Mouse (Mus musculus): ENCODE measurements around the gene Adgrb2.

Adgrb2 gene

DNA sequence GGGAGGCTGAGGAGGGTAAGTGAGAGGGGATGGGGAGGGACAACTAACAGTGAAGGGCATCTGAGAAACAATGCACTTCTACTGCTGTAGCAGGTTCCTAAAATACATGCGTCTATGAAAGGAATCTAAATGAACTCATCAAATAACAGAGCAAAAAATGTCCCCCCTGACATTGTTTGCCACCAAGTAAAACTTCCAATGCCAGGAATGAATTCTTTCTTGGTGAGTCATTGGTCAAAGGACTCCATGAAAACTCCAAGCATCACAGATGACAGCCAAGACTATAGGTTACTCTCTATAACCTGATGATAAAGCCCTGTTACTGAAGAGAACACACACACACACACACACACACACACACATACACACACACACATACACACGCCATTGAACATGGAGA lies 46.5 kb downstream of the Adgrb2 start:
- no peak for DNase-seq (ENCODE audit: low read depth, low spot score)

DNA sequence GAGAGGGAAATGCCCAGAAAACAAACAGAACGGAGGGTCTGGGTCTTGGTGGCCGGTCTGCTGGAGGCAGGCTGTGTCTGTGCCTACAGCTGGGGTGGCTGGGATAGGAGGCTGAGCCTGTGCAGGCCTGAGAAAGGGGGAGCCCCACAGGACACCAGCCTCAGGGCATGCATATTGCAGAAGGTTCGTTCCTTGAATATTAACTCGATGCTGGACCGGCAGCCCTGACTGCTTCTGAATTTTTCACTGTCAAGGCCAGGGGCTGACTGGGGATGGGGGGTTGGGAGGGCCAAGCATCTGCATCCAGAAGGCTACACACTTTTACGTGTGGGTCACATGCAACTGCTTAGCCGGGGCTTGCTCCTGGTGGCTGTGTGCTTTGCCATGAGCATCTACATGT lies 48.8 kb downstream of the Adgrb2 start:
- DNase-seq (ENCODE audit: low read depth, low spot score): no peak

DNA sequence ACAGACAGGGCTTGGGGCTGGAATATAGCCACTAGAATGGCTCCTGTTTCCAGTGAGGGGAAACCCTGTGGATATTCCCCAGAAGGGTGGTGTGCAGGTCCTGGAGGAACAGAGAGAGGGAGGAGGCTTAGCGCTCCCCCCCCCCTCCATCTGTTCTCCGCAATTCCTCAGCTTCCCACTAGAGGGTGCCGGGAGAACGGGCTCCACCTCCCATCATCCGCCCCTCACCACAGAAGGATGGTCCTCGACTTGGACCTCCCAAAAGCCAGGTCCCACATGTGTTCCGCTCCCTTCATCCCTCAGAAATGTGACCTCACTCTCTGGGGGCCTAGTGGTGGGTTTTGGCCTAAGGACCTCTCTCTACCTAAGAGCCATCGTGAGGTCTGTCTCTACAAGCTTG lies 51.4 kb downstream of the Adgrb2 start:
- DNase-seq (ENCODE audit: low read depth, low spot score): peak; percentile 48

GRCm38 (mm10) chr4:130036573-130037401 lies 52.1 kb downstream of the Adgrb2 start:
- DNase-seq (ENCODE audit: low read depth, low spot score): peak; percentile 33

DNA sequence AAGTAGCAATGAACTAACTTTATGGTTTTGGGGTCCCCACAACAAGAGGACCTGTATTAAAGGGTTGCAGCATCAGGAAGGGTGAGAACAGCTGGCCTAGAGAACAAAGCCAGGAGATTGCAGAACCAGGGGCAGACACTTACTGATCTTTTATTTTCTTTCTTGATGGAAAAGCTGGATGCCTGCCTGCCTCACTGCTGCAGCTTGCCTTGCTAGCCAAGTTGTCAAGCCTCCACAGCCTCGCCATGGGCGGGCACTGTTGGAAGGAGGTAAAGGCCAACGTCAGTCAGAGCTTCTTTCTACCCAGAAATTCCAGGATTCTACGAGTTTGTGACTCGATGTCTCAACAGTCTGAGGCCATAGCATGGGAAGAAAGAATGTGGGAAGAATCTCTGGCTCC lies 54.7 kb downstream of the Adgrb2 start:
- no peak for DNase-seq (ENCODE audit: low read depth, low spot score)

- no peak for DNase-seq (ENCODE audit: low read depth, low spot score)
Measured at GRCm38 (mm10) chr4:130041076-130041475, 56.4 kb downstream of the Adgrb2 start.

GRCm38 (mm10) chr4:130044211-130044610 lies 59.5 kb downstream of the Adgrb2 start:
- DNase-seq (ENCODE audit: low read depth, low spot score): no peak

DNA sequence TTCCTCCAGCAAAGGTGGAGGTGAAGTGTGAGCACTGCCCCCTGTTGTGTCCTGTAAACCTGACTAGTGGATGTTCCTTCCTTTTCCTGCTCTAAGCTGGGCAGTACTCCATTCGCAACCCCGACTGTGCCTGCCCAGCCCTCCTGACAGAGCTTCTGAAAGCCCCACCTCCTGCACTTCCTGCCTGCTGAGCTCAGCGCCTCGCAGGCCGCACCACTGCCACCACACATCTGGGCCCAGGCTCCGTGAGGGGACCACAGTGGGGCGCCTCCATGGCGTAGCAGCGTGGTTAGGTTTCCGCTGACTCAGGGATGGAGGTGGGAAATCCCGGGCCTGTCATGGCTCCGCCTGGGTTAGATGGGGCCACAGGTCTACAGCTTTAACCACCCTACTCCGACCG lies 60.9 kb downstream of the Adgrb2 start:
- peak; percentile 42 for DNase-seq (ENCODE audit: low read depth, low spot score)

DNA sequence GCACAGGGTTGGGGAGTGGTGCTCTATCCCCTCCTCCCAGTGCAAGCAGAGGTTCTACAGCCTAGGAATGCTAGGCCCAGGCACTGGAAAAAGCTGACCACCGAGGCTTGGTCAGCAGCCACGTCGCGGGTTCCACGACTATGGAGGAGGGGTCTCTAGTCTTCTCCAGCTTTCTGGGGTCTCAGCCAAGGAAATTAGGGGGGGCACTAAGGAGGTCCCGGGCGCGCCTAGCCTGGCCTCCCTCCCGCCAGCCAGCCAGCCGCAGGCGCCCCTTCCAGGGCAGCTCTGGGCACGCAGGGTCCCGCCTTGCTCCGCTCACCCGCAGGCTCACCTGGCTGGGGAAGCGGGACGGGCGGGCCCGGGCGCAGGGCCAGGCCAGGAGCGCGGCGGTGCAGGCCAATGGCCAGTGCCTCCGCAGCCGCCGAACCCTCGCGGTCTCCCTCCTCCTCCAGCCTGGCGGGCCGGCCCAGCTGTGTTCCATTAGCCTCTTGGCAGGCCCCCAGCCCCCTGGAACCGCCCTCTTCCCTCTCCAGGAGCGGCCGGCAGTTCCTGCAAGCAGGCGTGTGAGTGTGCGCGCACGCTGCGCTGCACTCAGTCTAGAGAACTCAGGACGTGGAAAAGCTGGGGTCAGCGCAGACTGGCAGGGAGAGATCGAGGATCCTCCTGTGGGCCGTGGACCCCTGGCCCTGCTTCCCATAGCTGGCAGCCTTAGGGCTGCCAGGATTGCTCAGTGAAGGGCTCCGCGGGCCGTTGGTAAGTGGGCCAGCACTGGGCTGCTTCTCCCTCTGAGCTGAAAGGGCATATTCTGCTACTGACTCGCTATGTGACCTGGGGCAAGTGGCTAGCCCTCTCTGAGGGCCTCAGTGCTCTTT lies 62.9 kb downstream of the Adgrb2 start, which contains the start of gene Col16a1:
Gene Col16a1 (plus strand): TSS at position 510 of the 872 bp plus-strand sequence.
- peak; percentile 74 for DNase-seq (ENCODE audit: low read depth, low spot score)

GRCm38 (mm10) chr4:130048203-130048479 lies 63.5 kb downstream of the Adgrb2 start:
- DNase-seq (ENCODE audit: low read depth, low spot score): peak; percentile 34

GRCm38 (mm10) chr4:130050056-130050824 lies 65.6 kb downstream of the Adgrb2 start:
- DNase-seq (ENCODE audit: low read depth, low spot score): no peak

DNA sequence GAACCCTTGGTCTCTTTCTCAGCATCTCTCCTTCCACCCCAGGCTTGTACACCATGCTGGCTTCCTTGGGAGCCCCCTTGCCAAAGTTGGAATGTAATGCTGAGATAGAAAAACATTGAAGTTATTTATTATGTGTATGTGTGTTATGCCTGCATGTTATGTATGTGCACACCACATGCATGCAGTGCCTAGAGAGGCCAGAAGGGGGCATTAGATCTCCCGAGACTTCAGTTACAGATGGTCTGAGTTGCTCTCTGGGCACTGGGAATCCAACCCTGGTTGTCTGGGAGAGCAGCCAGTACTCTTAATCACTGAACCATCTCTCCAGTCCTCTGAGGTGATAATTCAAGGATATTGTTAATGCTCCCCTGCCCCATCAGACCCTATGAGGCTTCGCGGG lies 67.6 kb downstream of the Adgrb2 start:
- peak; percentile 67 for DNase-seq (ENCODE audit: low read depth, low spot score)

DNA sequence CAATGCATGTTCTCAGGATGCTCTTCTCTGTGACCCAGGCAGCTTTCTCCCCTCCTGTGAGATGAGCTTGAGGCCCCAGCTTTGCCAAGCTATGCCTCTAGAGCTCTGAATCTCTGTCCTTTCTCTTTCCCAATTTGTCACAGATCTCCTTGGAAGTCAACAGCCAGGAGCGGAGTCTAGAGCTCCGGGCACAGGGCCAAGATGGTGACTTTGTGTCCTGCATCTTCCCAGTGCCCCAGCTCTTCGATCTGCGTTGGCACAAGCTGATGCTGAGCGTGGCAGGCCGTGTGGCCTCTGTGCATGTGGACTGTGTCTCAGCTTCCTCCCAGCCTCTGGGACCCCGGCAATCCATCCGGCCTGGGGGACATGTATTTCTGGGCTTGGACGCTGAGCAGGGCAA lies 68.4 kb downstream of the Adgrb2 start:
- DNase-seq (ENCODE audit: low read depth, low spot score): no peak

GRCm38 (mm10) chr4:130054727-130055126 lies 70.1 kb downstream of the Adgrb2 start:
- no peak for DNase-seq (ENCODE audit: low read depth, low spot score)

GRCm38 (mm10) chr4:130055160-130056010 lies 70.7 kb downstream of the Adgrb2 start:
- peak; percentile 17 for DNase-seq (ENCODE audit: low read depth, low spot score)

GRCm38 (mm10) chr4:130056011-130056322 lies 71.3 kb downstream of the Adgrb2 start:
- no peak for DNase-seq (ENCODE audit: low read depth, low spot score)

DNA sequence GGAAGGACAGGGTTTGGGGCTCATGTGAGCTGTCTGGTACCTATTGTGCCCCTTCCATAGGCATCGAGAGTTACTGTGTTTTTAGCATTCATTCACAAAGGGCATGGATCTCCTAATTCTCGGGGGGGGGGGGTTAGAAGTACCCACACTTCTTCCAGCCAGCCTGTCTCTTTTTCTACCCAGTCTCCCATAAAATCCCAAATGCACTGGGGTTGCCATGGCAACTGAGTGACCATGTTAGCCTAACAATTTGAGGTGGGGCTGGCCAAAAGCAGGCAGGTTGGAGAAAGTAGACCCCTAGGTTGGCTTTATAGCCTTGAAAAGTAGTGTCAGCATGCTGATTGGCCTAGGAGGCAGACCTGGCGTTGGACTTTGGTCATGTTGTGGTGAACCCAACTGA lies 71.8 kb downstream of the Adgrb2 start:
- DNase-seq (ENCODE audit: low read depth, low spot score): peak; percentile 32

DNA sequence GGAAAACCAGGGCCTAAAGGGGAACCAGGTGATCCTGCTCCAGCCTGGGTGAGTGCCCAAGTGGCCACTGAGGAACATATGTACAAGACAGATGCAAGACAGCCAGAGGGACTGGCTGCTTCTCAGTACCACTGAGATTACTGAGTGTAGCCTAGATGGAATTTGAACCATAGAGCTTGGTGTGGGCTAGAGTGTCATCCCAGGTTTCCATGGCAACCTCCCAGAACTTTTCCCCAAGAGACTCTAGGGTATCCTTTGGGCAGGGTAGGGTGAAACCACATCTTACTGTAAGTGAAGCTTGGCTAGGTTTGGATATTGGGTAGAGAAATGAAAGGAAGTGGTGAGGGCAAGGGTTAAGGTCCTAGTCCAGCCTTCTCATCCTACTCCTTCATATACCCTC lies 76.3 kb downstream of the Adgrb2 start:
- DNase-seq (ENCODE audit: low read depth, low spot score): peak; percentile 50

DNA sequence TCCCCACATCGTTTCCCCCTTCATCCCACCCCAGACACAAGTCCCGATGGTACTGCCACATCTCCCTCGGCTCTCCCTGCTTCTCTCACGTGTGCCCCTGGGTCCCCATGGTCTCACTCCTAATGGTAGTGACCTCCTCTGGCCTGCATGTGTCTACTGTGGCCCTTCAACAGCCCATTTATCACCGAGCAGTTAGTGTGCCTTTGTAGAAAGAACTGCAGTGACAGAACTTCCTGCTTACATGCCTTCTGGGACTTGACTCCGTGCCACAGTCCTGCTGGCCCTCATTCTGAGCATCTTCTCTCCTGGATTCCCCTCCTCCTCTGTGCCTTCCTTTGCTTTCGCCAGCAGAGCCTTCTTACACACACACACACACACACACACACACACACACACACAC lies 78.5 kb downstream of the Adgrb2 start:
- no peak for DNase-seq (ENCODE audit: low read depth, low spot score)

DNA sequence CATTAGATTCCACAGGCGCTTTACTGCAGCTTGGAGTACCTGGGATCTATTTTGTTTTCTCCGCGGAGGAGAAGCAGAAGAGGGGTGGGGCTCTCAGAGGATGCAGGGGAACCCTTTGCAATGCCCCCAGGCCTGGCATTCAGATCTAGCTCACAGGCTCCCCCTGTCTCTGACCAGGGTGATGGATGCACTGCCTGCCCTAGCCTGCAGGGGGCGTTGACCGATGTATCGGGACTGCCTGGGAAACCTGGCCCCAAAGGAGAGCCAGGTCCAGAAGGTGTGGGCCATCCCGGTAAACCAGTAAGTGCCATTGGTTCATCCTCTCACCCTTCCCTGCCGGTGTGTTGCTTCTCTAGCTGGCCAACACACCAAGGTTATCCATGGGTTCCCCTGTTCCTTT lies 82.1 kb downstream of the Adgrb2 start:
- peak; percentile 90 for DNase-seq (ENCODE audit: low read depth, low spot score)

DNA sequence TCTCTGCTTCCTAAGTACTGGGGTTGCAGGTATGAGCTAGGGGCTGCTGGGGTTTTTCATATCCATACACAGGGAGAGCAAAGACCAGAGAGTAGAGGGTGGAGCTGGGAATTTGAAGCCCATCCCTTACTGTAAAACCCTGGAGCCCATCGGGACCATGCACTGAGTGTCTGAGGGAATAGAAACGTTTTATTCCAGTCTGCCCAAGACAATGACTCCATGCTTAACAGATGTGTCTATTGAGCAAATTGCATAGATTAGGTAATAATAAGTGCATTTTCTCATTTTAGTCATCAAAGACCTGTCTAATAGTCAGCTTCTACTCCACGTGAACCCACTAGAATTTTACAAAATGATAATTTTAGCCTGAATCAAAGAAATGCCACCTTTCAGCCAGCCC lies 85.9 kb downstream of the Adgrb2 start:
- no peak for DNase-seq (ENCODE audit: low read depth, low spot score)
